Mouse (Mus musculus) forebrain, embryonic 14.5 days (tissue): ENCODE results near the gene Zc3h10. TPM values are rescaled to one million over a fixed set of nuclear protein-coding genes. Genes with fewer than 3 reads are reported as not detected.
"Not testable (repeated sequence)": the region's sequence is repeated elsewhere in the genome, so short reads cannot be mapped to it uniquely, and the experiment has no call there.

Source experiments
- ATAC-seq: fragments of 200-750 bp; cut with Nextera tagmentation; 2 replicates; pipeline ENCODE4 v1.8.0; 2017; ENCODE audit warnings: mild to moderate bottlenecking, moderate library complexity
- DNase-seq: peaks from one replicate; pipeline ENCODE4 v3.0.0-alpha.2; 2015; ENCODE audit warnings: low spot score
- H3K27ac ChIP-seq: fragments of 300-500 bp; sonication (generic); 2 replicates; pipeline ENCODE4 v1.5.1; 2014; ENCODE audit warnings: low read depth, mild to moderate bottlenecking, control low read depth, low read length, moderate library complexity
- H3K27me3 ChIP-seq: fragments of 300-500 bp; sonication (generic); replicated peaks from 2 replicates; pipeline ENCODE4 v1.6.1; 2014; ENCODE audit warnings: low read length, control low read depth, mixed read lengths; ENCODE audit not compliant: control insufficient read depth, insufficient read depth
- H3K36me3 ChIP-seq: fragments of 300-500 bp; sonication (generic); 2 replicates; pipeline ENCODE4 v1.6.1; 2014; ENCODE audit warnings: low read length, control low read depth; ENCODE audit not compliant: control insufficient read depth, insufficient read depth
- H3K4me1 ChIP-seq: fragments of 300-500 bp; sonication (generic); 2 replicates; pipeline ENCODE4 v1.6.1; 2014; ENCODE audit warnings: antibody characterized with exemption, low read length, control low read depth; ENCODE audit not compliant: control insufficient read depth, insufficient read depth
- H3K4me2 ChIP-seq: fragments of 300-500 bp; sonication (generic); 2 replicates; pipeline ENCODE4 v1.6.1; 2014; ENCODE audit warnings: mild to moderate bottlenecking, control low read depth, low read length
- H3K4me3 ChIP-seq: fragments of 300-500 bp; sonication (generic); 2 replicates; pipeline ENCODE4 v1.5.1; 2014; ENCODE audit warnings: low read depth, low read length, control low read depth
- H3K9ac ChIP-seq: fragments of 300-500 bp; sonication (generic); 2 replicates; pipeline ENCODE4 v1.6.1; 2014; ENCODE audit warnings: mild to moderate bottlenecking, low read length, control low read depth, moderate library complexity
- H3K9me3 ChIP-seq: fragments of 300-500 bp; sonication (generic); replicated peaks from 2 replicates; pipeline ENCODE4 v1.6.1; 2016; ENCODE audit warnings: low read length, control low read depth, mixed read lengths; ENCODE audit not compliant: control insufficient read depth
- WGBS: fragments of 180-500 bp; shearing (Covaris S2); extraction: QIAGEN DNeasy Blood & Tissue Kit; methylation state at CpG from one replicate; pipeline ENCODE4 v1.1.7; 2014; 5-methylcytosine and 5-hydroxymethylcytosine counted together
- polyA plus RNA-seq: library from polyadenylated mRNA; unstranded; fragments of >200 nt; fragmentation: Nextera tagmentation; extraction: Ambion mirVana; gene quantifications from 2 replicates; pipeline ENCODE4 v1.2.1, GENCODE M21; 2014

Gene Zc3h10
- polyA plus RNA-seq, 1 experiment from 2014 or later: 16.2 TPM

DNA sequence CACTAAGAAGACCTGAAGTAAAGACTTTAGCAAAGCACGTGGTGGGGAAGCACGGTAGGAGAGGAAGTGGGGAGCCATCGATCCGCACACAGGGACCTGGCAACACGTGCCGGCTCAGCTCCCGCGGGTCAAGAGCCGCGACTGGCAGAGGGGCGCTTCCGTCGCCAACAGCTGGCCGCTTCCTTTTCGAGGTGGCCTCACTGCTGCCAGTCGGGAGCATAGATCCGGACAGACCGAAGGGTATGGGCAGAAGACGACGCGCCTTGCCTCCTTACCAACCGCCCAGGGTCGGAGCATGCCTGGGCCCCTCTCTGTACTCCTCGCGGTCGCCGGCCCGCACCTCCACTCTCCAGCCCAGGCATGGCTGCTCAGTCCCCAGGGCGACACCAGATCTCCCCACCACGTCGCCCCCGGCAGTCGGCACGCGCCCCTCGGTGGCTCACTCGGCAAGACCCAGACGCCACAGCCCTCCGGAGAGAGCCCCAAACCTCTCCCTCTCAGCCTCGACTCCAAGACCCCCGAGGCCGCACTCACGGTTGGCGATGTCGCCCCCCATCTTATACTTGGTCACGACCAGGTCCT lies 17.7 kb upstream of the Zc3h10 start:
- H3K4me3 ChIP-seq: peak overlapping the region; percentile 94
- DNase-seq (peak; percentile 24), ATAC-seq (peak; percentile 45)
- peak overlapping the region; percentile 91 for H3K27ac ChIP-seq
- no peaks in the 10 kb centered on the region for H3K9me3 ChIP-seq
- under 1% methylated on average over 46 of the region's 46 CpGs for WGBS
- H3K9ac ChIP-seq: peak overlapping the region; percentile 90
- peaks cover 11% of the 10 kb centered on the region; the same call in 1 of the 2 replicates for H3K4me1 ChIP-seq
- H3K4me2 ChIP-seq: peak overlapping the region; percentile 96
- peaks cover 34% of the 10 kb centered on the region for H3K36me3 ChIP-seq
- no peaks in the 10 kb centered on the region for H3K27me3 ChIP-seq

DNA sequence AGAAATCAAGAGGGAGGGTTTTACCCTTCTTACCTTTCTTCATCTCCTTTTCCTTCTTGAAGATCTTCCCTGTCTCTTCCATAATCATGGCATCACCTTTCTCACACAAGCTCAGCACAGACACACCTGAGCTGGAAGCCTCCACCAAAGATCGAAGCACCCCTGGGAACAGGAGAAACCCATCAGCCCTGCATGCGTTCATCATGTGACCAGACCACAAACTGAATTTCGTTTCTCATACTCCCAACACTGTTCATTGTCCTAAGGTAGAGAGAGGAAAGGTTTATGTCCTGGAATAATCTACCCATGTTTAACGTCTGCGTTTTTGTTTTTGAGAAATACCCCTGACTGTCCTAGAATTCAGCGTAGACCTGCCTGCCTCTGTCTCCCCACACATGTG lies 16.0 kb upstream of the Zc3h10 start:
- WGBS: 89% methylated on average over 6 of the region's 6 CpGs

DNA sequence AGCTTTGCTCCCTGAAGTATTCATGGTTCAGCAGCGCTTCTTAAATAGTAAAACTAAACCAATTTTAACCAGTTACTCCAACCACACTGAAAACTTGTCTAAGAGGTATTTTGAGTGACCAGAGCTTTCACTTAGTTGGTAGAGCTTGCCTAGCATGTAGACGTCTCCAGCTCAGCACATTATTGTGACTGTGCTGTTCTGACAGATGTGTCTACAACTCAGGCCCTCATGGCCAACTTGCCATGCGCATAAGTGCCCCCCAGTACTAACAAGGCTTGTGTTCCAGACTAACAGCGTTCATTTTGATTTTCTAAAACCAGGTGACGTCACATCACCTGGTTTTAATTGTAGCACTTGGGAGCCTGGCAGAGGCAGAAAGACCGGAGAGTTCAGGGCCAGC lies 9.4 kb upstream of the Zc3h10 start:
- H3K4me2 ChIP-seq: no peak overlapping the region
- H3K27me3 ChIP-seq: no peaks in the 10 kb centered on the region
- peaks cover 52% of the 10 kb centered on the region for H3K36me3 ChIP-seq
- H3K4me1 ChIP-seq: no peaks in the 10 kb centered on the region
- H3K4me3 ChIP-seq: no peak overlapping the region
- no peak overlapping the region for H3K9ac ChIP-seq
- H3K27ac ChIP-seq: no peak overlapping the region
- WGBS: 84% methylated on average over 6 of the region's 6 CpGs
- ATAC-seq (no peak), DNase-seq (no peak)
- no peaks in the 10 kb centered on the region for H3K9me3 ChIP-seq

More for the DNA sequence above, 16.0 kb upstream of the Zc3h10 start:
- H3K9ac ChIP-seq: 0 out of 2 replicates have a peak overlapping the region, but pooled peaks have one; percentile 17
- H3K27ac ChIP-seq: no peak overlapping the region
- H3K4me1 ChIP-seq: peaks cover 11% of the 10 kb centered on the region; the same call in 1 of the 2 replicates
- H3K9me3 ChIP-seq: no peaks in the 10 kb centered on the region
- DNase-seq: no peak
- H3K4me2 ChIP-seq: peak overlapping the region; percentile 96; the same call in 1 of the 2 replicates
- no peak for ATAC-seq
- H3K27me3 ChIP-seq: no peaks in the 10 kb centered on the region
- H3K36me3 ChIP-seq: peaks cover 51% of the 10 kb centered on the region
- no peak overlapping the region for H3K4me3 ChIP-seq

DNA sequence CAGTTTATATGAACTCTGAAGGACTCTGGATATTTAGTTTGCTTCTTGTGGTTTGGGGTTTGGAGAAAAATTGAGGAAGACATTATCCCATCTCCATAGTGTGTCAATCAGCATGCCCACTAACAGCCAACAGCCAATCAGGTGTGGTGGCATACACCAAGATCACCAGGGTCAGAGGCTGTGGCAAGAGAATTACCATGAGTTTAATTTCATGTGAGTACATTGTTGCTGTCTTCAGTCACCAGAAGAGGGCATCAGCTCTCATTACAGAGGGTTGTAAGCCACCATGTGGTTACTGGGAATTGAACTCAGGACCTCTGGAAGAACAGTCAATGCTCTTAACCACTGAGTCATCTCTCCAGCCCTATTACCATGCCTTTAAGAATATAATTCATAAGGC lies 8.7 kb upstream of the Zc3h10 start:
- H3K9ac ChIP-seq: no peak overlapping the region
- no peaks in the 10 kb centered on the region for H3K9me3 ChIP-seq
- H3K27ac ChIP-seq: no peak overlapping the region
- H3K27me3 ChIP-seq: no peaks in the 10 kb centered on the region
- DNase-seq: no peak
- H3K4me1 ChIP-seq: no peaks in the 10 kb centered on the region
- H3K36me3 ChIP-seq: peaks cover 45% of the 10 kb centered on the region
- no peak for ATAC-seq
- H3K4me2 ChIP-seq: no peak overlapping the region
- H3K4me3 ChIP-seq: no peak overlapping the region

DNA sequence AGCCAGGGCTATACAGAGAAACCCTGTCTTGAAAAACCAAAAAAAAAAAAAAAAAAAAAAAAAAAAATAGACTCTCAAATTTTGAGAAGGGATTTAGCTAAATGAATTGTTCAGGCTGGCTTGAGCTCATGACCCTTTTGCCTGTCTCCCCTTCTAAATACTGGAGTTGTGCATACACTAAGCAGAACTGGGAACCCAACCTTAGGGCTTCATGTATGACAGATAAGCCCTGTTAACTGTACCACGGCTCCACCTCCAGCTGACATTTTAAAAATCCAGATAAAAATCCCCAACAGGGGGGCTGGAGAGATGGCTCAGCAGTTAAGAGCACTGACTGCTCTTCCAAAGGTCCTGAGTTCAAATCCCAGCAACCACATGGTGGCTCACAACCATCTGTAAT lies 8.0 kb upstream of the Zc3h10 start:
- H3K9me3 ChIP-seq, H3K27ac ChIP-seq, H3K4me1 ChIP-seq, ATAC-seq, H3K4me3 ChIP-seq, H3K27me3 ChIP-seq, H3K9ac ChIP-seq, DNase-seq, H3K4me2 ChIP-seq: not testable (repeated sequence)
- peaks cover 38% of the 10 kb centered on the region for H3K36me3 ChIP-seq
- 85% methylated on average over 1 of the region's 1 CpGs for WGBS

DNA sequence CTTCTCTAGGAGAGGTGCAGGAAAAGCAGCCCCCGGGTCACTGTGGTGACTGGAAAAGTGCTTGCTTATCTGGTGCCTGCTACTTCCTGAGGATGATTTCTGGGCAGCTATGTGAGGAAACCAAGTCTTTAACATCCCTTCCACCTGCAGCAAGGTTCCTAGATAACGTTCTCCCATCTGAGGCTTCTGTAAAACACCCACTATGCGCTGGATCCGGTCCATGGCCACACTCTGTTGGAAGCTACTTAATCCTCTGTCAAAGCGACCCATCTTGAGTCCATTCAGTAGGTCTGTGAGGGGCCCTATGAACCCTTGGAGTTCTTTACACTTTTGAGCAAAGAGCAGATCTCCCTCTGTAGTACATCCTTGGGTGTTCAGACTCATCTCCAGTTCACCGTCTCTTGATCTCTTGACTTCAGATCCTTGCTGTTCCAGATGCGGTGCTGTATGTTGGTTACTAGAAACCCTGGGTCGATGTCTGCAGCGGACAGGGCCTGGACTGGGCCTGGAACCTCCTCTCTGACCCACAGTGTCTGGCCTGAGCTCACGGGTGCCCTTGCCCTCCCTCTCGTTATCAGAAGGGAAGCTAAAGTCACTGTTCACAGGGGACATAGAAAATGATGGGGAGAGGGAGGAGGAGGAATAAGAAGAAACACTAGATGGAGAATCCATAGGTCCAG lies 2.7 kb upstream of the Zc3h10 start:
- not testable (repeated sequence) for H3K4me2 ChIP-seq, H3K9me3 ChIP-seq, H3K4me3 ChIP-seq, H3K27ac ChIP-seq, DNase-seq, H3K27me3 ChIP-seq, H3K9ac ChIP-seq, H3K36me3 ChIP-seq, H3K4me1 ChIP-seq, ATAC-seq
- 93% methylated on average over 11 of the region's 11 CpGs for WGBS

DNA sequence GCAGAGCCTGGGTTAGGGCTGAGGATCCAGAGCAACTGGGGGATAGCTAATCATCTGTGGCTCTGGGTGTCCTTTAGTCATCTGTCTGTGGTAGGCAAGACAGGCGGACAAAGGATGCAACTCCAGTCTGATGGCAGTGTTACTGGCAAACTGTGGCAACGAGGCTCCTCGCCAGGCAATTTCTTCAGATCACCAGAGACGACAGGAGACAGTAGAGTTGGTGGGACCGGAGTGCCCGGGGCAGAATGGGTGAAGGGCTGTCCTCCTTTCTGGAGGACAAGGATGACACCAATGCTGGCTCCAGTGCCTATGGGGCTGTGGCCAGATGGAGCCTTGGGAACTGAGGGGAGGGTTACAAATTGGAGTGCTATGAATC lies 2.1 kb upstream of the Zc3h10 start:
- Histone ChIP-seq H3K36me3 (peaks cover 13% of the 10 kb centered on the region), H3K4me2 (peak overlapping the region; percentile 87; the same call in 1 of the 2 replicates), H3K27ac (peak overlapping the region; percentile 29; the same call in 1 of the 2 replicates), H3K4me3 (peak overlapping the region; percentile 63; the same call in 1 of the 2 replicates)
- H3K27me3 ChIP-seq, DNase-seq, H3K4me1 ChIP-seq, H3K9ac ChIP-seq, H3K9me3 ChIP-seq, ATAC-seq: not testable (repeated sequence)
- WGBS: 68% methylated on average over 6 of the region's 6 CpGs

DNA sequence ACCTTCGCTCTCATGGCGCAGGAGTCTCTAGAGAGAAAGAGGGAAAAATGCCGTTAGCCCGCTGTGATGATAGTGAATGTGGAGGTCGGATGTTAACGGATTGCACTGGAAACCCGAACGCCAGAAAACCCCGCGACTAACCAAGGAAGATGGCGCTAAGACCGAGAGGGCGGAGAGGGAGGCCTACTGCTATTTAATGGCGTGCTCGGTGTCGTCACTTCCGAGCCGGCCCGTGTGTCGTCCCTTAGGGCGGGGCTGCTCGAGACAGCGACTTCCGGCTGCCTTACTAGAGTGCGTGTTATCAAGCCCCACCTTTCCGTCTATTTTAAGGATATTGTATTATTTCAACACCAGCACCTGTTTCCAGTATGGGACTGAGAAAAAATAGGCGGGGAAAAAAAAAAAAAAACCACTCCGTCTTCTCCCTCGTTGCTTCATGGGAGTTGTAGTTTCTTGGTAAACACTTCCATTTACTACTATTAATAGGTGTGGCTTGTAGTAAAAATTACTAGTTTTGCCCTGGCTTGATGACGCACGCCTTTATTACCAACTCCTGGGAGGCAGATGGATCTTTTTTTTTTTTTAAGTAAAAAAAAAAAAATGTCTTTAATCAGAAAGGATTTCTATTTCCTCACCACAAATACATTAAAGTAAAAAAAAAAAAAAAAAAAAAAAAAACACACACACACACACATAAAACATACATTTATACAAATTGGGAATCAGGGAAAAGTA lies 1.5 kb upstream of the Zc3h10 start, which contains the start of gene Rpl41:
Gene Rpl41 (minus strand): TSS at position 359 of the 735 bp plus-strand sequence.
- 0% methylated on average over 31 of the region's 31 CpGs for WGBS
- DNase-seq (peak; percentile 99), ATAC-seq (peak; percentile 89)
- no peaks in the 10 kb centered on the region for H3K9me3 ChIP-seq
- H3K4me3 ChIP-seq: peak within 1 kb of the TSS; percentile 63
- H3K9ac ChIP-seq: peak within 1 kb of the TSS; percentile 92
- H3K36me3 ChIP-seq: peaks cover 18% of the 10 kb centered on the region
- H3K27me3 ChIP-seq: no peaks in the 10 kb centered on the region
- H3K27ac ChIP-seq: peak within 1 kb of the TSS; percentile 97
- H3K4me2 ChIP-seq: peak within 1 kb of the TSS; percentile 87
- peaks cover 7% of the 10 kb centered on the region; the same call in 1 of the 2 replicates for H3K4me1 ChIP-seq
